Mouse (Mus musculus) hindbrain, postnatal 0 days (tissue): ENCODE measurements around the gene Shld1. TPM values are rescaled to one million over a fixed set of nuclear protein-coding genes. Genes with fewer than 3 reads are reported as not detected.

Experiments used
- ATAC-seq: fragments of 200-750 bp; cut with Nextera tagmentation; 2 replicates; pipeline ENCODE4 v1.8.0; 2017; ENCODE audit warnings: mild to moderate bottlenecking, moderate TSS enrichment, moderate library complexity
- DNase-seq: peaks from one replicate; pipeline ENCODE4 v3.0.0-alpha.2; 2015; ENCODE audit warnings: low spot score
- H3K27ac ChIP-seq: fragments of 300-500 bp; sonication (generic); 2 replicates; pipeline ENCODE4 v1.5.1; 2014; ENCODE audit warnings: mild to moderate bottlenecking
- H3K27me3 ChIP-seq: fragments of 300-500 bp; sonication (generic); 2 replicates; pipeline ENCODE4 v1.6.1; 2014; ENCODE audit warnings: low read length, mixed read lengths; ENCODE audit not compliant: insufficient read depth
- H3K36me3 ChIP-seq: fragments of 300-500 bp; sonication (generic); 2 replicates; pipeline ENCODE4 v1.6.1; 2014; ENCODE audit warnings: low read length, mixed read lengths; ENCODE audit not compliant: insufficient read depth
- H3K4me1 ChIP-seq: fragments of 300-500 bp; sonication (generic); 2 replicates; pipeline ENCODE4 v1.6.1; 2014; ENCODE audit warnings: antibody characterized with exemption, low read length, mixed read lengths; ENCODE audit not compliant: insufficient read depth
- H3K4me2 ChIP-seq: fragments of 300-500 bp; sonication (generic); 2 replicates; pipeline ENCODE4 v1.6.1; 2014; ENCODE audit warnings: low read depth, mild to moderate bottlenecking, low read length, moderate library complexity, mixed read lengths
- H3K4me3 ChIP-seq: fragments of 300-500 bp; sonication (generic); 2 replicates; pipeline ENCODE4 v1.5.1; 2014; ENCODE audit warnings: low read length
- H3K9ac ChIP-seq: fragments of 300-500 bp; sonication (generic); replicated peaks from 2 replicates; pipeline ENCODE4 v1.6.1; 2014; ENCODE audit warnings: mild to moderate bottlenecking, low read length, moderate library complexity, mixed read lengths
- H3K9me3 ChIP-seq: fragments of 300-500 bp; sonication (generic); 2 replicates; pipeline ENCODE4 v1.6.1; 2016; ENCODE audit warnings: low read length, mixed read lengths
- CTCF ChIP-seq: IDR thresholded peaks from 2 replicates; pipeline ENCODE4 v1.5.1; 2016; ENCODE audit warnings: antibody characterized with exemption, control low read depth, low read depth
- WGBS: fragments of 180-500 bp; shearing (Covaris S2); extraction: QIAGEN DNeasy Blood & Tissue Kit; methylation state at CpG from one replicate; pipeline ENCODE4 v1.1.7; 2014; 5-methylcytosine and 5-hydroxymethylcytosine counted together
- polyA plus RNA-seq: library from polyadenylated mRNA; unstranded; fragments of >200 nt; fragmentation: Nextera tagmentation; extraction: Ambion mirVana; gene quantifications from 2 replicates; pipeline ENCODE4 v1.2.1, GENCODE M21; 2015
- total RNA-seq: library from RNA; depleted of rRNA; stranded (reverse); fragments of >200 nt; gene quantifications from 2 replicates; pipeline ENCODE4 v1.2.3, GENCODE M21; 2014

Gene Shld1
- total and polyA plus RNA-seq, 2 experiments from 2014 or later, result 16.7 to 17.8 TPM

DNA sequence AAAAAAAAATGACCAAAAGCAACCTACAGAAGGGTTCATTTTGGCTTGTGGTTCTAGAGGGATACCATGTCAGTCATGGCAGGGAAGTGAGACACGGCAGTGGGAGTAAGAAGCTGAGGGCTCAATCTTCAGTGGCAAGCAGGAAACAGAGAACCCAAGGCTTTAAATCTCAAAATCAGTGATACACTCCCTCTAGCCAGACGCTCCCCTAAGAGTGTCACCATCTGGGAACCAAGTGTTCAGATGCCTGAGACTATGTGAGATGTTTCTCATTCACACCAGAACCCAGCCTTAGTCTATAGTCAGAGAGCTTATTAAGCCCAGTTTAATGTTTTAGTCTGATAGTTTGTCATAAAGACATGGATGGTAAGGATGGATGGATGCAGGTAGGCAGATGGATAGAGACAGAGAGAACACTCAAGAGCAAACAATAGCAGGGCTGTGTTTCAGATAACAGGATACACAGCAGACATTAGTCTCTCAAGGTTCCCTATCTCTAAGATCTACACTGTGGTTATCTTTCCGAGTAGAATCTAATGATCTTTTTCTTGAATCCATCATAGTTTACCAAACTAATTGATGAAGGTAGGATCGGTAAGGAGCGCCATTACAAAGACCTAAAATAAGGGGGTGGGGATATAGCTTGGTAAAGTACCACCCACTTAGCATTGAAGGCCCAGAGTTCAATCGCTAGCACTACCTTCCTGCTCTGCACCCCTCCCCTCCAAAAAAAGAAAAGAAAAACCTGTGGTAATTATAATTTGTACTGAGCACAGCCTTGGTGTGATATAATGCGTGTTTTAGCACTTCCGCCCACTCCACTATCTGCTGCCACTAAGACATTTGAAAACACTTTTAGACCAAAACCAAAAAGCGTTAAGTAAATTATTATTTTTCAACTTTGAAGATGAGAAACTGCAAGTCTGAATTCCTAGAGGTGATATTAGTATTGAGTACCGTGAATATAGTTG, 47.2 kb downstream of the Shld1 start:
- Histone ChIP-seq H3K9ac (no peak overlapping the region), H3K27me3 (no peaks in the 10 kb centered on the region), H3K4me2 (no peak overlapping the region), H3K36me3 (no peaks in the 10 kb centered on the region), H3K27ac (no peak overlapping the region), H3K4me3 (no peak overlapping the region), H3K9me3 (no peaks in the 10 kb centered on the region), H3K4me1 (no peaks in the 10 kb centered on the region)
- 96% methylated on average over 10 of the region's 10 CpGs for WGBS
- ATAC-seq, result no peak
- DNase-seq, result no peak
- no peak for TF ChIP-seq CTCF

DNA sequence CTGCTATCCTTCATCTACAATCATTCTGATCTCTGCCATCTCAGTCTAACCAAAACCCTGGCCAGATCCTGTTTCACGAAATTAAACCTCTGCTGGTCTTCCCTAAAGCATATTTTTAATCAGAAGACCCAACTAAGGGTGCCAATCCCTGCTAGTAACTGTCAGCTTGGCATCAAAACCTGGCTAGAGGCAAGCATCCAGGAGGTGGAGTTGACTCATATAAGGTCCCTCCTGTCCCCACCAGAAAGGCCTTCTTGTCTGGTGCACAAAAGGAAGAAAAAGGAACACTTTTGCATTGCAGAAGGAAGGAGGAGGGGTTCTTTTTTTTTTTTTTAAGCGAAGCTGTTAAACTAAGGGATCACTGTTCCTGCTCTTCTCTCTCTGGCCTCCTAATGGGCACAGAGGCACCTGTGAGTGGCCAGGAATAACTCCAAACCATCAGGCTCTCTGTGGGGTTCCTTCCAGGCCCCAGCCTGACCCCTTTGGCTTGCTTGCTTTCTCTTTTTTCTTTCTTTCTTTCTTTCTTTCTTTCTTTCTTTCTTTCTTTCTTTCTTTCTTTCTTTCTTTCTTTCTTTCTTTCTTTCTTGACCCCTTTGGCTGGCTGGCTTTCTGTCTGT, 52.2 kb downstream of the Shld1 start:
- no peak overlapping the region for H3K4me3 ChIP-seq
- TF ChIP-seq CTCF, result no peak
- H3K36me3 ChIP-seq, result no peaks in the 10 kb centered on the region
- H3K4me1 ChIP-seq, result no peaks in the 10 kb centered on the region
- no peak for ATAC-seq
- H3K27me3 ChIP-seq, result no peaks in the 10 kb centered on the region
- H3K9ac ChIP-seq, result no peak overlapping the region
- no peak for DNase-seq
- H3K4me2 ChIP-seq, result no peak overlapping the region
- no peak overlapping the region for H3K27ac ChIP-seq
- H3K9me3 ChIP-seq, result no peaks in the 10 kb centered on the region
- 47% methylated on average over 2 of the region's 2 CpGs for WGBS

DNA sequence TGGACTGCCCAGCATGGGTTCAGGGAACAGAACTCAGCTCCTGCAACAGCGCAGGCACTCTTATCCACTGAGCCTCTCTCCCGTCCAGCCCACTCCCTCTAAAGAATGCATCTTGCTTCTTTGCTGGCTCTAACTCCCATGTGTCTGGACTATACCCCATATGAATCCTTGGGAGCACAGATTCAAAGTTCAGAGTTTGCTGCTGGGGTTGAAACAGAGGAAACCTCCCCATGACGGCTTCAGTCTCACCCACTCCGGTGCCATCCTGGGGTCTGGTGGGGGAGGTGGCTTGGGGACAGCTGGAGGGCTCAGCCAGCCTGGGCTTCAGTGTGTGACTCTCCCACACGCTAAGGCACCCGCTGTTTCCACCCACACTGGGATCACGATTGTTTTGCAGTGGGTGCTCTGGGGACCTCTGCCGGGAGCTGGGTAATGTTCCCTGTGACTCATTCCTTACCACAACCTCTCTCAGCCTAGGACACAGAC, 55.2 kb downstream of the Shld1 start:
- Histone ChIP-seq H3K27ac (no peak overlapping the region), H3K9me3 (no peaks in the 10 kb centered on the region), H3K4me3 (no peak overlapping the region), H3K36me3 (no peaks in the 10 kb centered on the region), H3K4me1 (no peaks in the 10 kb centered on the region), H3K9ac (no peak overlapping the region), H3K4me2 (no peak overlapping the region), H3K27me3 (no peaks in the 10 kb centered on the region)
- ATAC-seq, result peak; percentile 24; the same call in 1 of the 2 replicates
- DNase-seq, result no peak
- no peak for TF ChIP-seq CTCF
- 32% methylated on average over 8 of the region's 8 CpGs for WGBS

DNA sequence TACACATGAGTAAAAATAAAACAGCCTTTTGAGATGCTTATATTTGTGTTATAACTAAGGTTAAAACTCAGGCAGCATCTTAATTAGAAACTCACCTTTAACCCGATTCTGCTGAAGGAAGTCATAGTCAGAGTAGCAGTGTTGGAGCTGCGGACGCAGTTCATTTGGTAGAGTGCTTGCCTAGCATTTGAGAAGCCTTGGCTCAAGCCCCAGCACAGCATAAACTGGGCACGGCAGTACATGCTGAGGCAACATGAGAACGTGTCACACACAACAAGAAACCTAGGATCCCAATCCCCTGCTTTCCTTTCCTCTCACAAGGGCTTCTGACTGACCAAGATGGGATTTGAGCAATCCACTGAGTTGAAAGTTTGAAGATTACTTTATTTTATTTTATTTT, 58.1 kb downstream of the Shld1 start:
- Histone ChIP-seq H3K9me3 (no peaks in the 10 kb centered on the region), H3K4me3 (no peak overlapping the region), H3K27ac (no peak overlapping the region), H3K27me3 (no peaks in the 10 kb centered on the region), H3K36me3 (no peaks in the 10 kb centered on the region), H3K4me1 (no peaks in the 10 kb centered on the region), H3K4me2 (no peak overlapping the region), H3K9ac (no peak overlapping the region)
- no peak for DNase-seq
- WGBS, result 91% methylated on average over 5 of the region's 5 CpGs
- no peak for ATAC-seq
- TF ChIP-seq CTCF, result no peak

DNA sequence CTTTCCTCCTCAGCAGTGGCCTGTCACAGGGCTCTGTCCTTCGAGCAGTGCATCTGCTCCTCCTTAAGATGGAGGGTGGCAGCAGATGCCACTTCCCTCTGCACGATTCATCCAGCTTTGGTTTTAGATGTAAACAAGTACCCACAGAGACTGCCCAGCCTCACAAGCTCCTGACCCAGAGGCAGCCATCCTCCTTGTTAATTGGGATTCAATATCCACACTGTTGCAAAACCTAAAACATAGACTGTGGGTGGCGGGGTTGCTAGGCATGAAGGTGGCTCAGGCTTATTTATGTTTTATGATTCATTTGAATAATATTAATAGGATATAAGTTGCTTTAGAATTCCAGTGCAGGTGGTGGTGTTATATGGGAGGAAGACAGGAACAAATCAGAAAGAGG, 59.4 kb downstream of the Shld1 start:
- WGBS, result 85% methylated on average over 3 of the region's 3 CpGs
- TF ChIP-seq CTCF, result no peak
- no peaks in the 10 kb centered on the region for H3K9me3 ChIP-seq
- H3K9ac ChIP-seq, result no peak overlapping the region
- H3K27me3 ChIP-seq, result no peaks in the 10 kb centered on the region
- no peak overlapping the region for H3K27ac ChIP-seq
- no peaks in the 10 kb centered on the region for H3K4me1 ChIP-seq
- no peaks in the 10 kb centered on the region for H3K36me3 ChIP-seq
- no peak overlapping the region for H3K4me3 ChIP-seq
- no peak overlapping the region for H3K4me2 ChIP-seq
- ATAC-seq, result no peak
- DNase-seq, result no peak

DNA sequence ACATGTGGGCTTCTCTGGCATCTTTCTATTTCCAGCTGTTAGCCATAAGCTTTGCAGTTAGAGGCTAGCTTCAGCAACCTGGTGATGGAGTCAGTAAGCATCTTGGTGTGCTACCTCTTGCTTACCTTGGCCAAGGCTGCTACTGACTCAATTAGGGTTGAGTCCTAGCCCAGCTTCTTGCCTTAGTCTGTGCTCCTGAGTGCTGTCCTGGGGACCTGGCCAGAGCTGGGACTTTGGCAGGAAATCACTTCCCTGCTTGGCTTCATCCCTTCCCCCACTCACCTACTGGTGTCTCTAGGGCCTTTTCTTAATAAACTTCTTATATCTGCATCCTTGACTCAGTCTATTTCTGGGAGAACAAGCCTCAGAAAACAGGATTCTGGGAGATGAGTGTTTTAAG, 64.0 kb downstream of the Shld1 start:
- no peaks in the 10 kb centered on the region for H3K27me3 ChIP-seq
- no peaks in the 10 kb centered on the region for H3K9me3 ChIP-seq
- DNase-seq (no peak), ATAC-seq (no peak)
- no peak overlapping the region for H3K4me2 ChIP-seq
- no peak overlapping the region for H3K9ac ChIP-seq
- TF ChIP-seq CTCF, result no peak
- H3K36me3 ChIP-seq, result no peaks in the 10 kb centered on the region
- no peak overlapping the region for H3K27ac ChIP-seq
- no peak overlapping the region for H3K4me3 ChIP-seq
- no peaks in the 10 kb centered on the region for H3K4me1 ChIP-seq
